Mouse (Mus musculus): ENCODE measurements around the gene Sugct. TPM values are rescaled to one million over a fixed set of nuclear protein-coding genes. Genes with fewer than 3 reads are reported as not detected.

The Sugct gene
- polyA plus RNA-seq, 2 experiments: 2.4 to 3.6 TPM

DNA sequence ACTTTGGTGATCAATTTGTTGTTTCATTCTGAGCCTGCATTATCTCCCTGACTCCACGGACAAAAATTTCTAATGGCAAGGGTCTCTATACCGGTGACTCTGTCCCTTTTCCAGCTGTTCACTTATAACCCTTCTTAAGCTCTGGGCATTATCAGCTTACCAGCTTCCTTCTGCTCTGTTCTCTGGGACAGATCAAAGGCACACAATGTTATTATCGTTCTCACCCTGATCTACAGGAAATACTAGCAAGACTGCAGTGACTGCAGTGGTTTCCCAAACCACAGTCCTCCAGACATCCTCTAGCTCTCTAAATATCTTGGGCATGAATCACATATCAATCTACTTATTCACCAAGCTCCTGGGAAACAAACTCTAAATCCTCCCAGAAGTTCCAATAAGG, 90.7 kb downstream of the Sugct start:
- H3K36me3 ChIP-seq (ENCODE audit: control insufficient read depth, insufficient read depth, low read length): no peaks in the 10 kb centered on the region
- no peak overlapping the region for H3K4me2 ChIP-seq (replicated peaks; ENCODE audit: low read depth, low read length, severe bottlenecking)
- ATAC-seq (ENCODE audit: low FRiP score, low read depth) (no peak), DNase-seq (ENCODE audit: low spot score) (no peak)
- no peaks in the 10 kb centered on the region for H3K27me3 ChIP-seq (ENCODE audit: control insufficient read depth, insufficient read depth, low read length)
- H3K27ac ChIP-seq (replicated peaks; ENCODE audit: low read depth, low read length): no peak overlapping the region
- WGBS: 39% methylated on average over 3 of the region's 3 CpGs
- no peak overlapping the region for H3K9ac ChIP-seq (ENCODE audit: low read depth, low read length, severe bottlenecking)
- TF ChIP-seq POLR2A (IDR thresholded peaks at IDR 0.05; ENCODE audit: borderline replicate concordance, extremely low read depth, insufficient read depth, insufficient read length): no peak
- H3K4me3 ChIP-seq (replicated peaks; ENCODE audit: low read length): no peak overlapping the region
- H3K4me1 ChIP-seq (ENCODE audit: control insufficient read depth, insufficient read depth, low read length): no peaks in the 10 kb centered on the region
- H3K9me3 ChIP-seq (ENCODE audit: control insufficient read depth, low read length): no peaks in the 10 kb centered on the region

DNA sequence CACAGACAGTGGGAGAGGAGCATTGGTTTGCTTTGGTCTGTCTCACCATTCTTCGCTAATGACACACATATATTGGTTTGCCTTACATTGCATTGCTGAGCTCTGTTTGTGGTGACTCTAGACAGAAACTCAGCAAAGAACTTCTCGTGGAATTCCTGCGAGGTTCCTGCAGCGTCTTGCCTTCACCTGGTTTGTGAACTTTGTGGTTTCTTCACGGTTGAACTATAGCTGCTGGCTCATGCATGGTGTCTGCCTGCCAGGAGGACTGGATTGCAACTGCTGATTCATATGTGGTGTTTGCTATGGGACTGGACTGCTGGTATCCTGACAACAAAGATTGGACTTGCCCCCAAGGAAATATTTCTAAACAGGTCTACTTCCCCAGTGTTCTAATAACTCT, 91.6 kb downstream of the Sugct start:
- Histone ChIP-seq H3K4me1 (ENCODE audit: control insufficient read depth, insufficient read depth, low read length) (no peaks in the 10 kb centered on the region), H3K4me2 (replicated peaks; ENCODE audit: low read depth, low read length, severe bottlenecking) (no peak overlapping the region), H3K27me3 (ENCODE audit: control insufficient read depth, insufficient read depth, low read length) (no peaks in the 10 kb centered on the region), H3K4me3 (replicated peaks; ENCODE audit: low read length) (no peak overlapping the region), H3K36me3 (ENCODE audit: control insufficient read depth, insufficient read depth, low read length) (no peaks in the 10 kb centered on the region), H3K9ac (ENCODE audit: low read depth, low read length, severe bottlenecking) (no peak overlapping the region), H3K9me3 (ENCODE audit: control insufficient read depth, low read length) (no peaks in the 10 kb centered on the region), H3K27ac (replicated peaks; ENCODE audit: low read depth, low read length) (no peak overlapping the region)
- DNase-seq (ENCODE audit: low spot score) (no peak), ATAC-seq (ENCODE audit: low FRiP score, low read depth) (no peak)
- no peak for TF ChIP-seq POLR2A (IDR thresholded peaks at IDR 0.05; ENCODE audit: borderline replicate concordance, extremely low read depth, insufficient read depth, insufficient read length)
- WGBS: 84% methylated on average over 5 of the region's 5 CpGs

DNA sequence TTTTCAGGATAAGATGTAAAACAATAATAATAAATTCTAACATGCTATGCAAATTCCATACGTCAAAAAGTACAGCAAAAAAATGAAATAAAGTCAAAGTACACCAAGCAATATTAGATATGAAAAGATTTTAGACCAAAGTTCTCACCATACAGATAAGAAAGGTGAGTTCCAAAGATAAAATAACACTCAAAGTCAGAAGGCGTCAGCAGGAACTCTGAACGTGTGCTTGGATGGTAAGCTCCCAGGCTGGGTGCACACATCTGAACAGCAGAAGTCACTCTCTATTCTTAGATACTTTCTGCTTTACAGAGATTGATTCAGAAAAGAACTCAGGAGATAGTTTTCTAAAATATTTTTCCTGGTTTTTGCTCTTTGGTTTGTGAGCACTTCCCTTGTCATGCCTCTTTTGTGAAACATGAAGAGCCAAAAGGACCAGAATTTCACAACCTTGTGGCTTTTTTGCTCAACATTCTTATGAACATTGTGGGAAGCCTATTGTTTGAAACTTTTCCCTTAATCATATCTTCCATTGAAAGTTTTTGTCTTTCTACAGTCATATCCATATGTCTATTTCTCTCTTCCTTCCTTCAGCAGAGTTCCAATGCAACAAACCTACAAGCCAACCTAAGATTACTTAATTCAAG, 110.0 kb downstream of the Sugct start:
- Histone ChIP-seq H3K4me3 (replicated peaks; ENCODE audit: low read length) (no peak overlapping the region), H3K9ac (ENCODE audit: low read depth, low read length, severe bottlenecking) (no peak overlapping the region), H3K27me3 (ENCODE audit: control insufficient read depth, insufficient read depth, low read length) (no peaks in the 10 kb centered on the region), H3K36me3 (ENCODE audit: control insufficient read depth, insufficient read depth, low read length) (no peaks in the 10 kb centered on the region), H3K4me1 (ENCODE audit: control insufficient read depth, insufficient read depth, low read length) (no peaks in the 10 kb centered on the region), H3K27ac (replicated peaks; ENCODE audit: low read depth, low read length) (no peak overlapping the region), H3K9me3 (ENCODE audit: control insufficient read depth, low read length) (no peaks in the 10 kb centered on the region), H3K4me2 (replicated peaks; ENCODE audit: low read depth, low read length, severe bottlenecking) (no peak overlapping the region)
- no peak for TF ChIP-seq POLR2A (IDR thresholded peaks at IDR 0.05; ENCODE audit: borderline replicate concordance, extremely low read depth, insufficient read depth, insufficient read length)
- DNase-seq (ENCODE audit: low spot score) (no peak), ATAC-seq (ENCODE audit: low FRiP score, low read depth) (no peak)
- 51% methylated on average over 3 of the region's 3 CpGs for WGBS

DNA sequence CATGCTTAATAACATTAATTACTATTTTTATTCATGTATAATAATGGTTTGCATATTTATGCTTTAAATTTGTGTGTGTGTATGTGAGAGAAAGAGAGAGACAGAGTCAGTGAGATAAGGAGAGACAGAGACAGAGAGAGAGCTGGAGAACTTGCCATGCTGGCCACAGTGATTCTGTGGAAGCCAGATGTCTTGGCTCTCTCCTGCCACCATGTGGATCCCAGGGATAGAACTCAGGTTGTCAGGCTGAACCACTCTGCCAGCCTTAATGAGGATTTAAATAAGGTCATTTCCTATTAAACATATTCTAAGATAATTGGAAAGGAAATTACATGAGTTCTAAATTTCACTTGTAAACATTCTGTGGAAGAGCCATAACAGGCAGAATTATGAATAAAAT, 110.5 kb downstream of the Sugct start:
- H3K9me3 ChIP-seq (ENCODE audit: control insufficient read depth, low read length): no peaks in the 10 kb centered on the region
- H3K4me2 ChIP-seq (replicated peaks; ENCODE audit: low read depth, low read length, severe bottlenecking): no peak overlapping the region
- DNase-seq (ENCODE audit: low spot score) (peak; percentile 6), ATAC-seq (ENCODE audit: low FRiP score, low read depth) (no peak)
- H3K36me3 ChIP-seq (ENCODE audit: control insufficient read depth, insufficient read depth, low read length): no peaks in the 10 kb centered on the region
- H3K9ac ChIP-seq (ENCODE audit: low read depth, low read length, severe bottlenecking): no peak overlapping the region
- no peak for TF ChIP-seq POLR2A (IDR thresholded peaks at IDR 0.05; ENCODE audit: borderline replicate concordance, extremely low read depth, insufficient read depth, insufficient read length)
- no peak overlapping the region for H3K27ac ChIP-seq (replicated peaks; ENCODE audit: low read depth, low read length)
- no peaks in the 10 kb centered on the region for H3K4me1 ChIP-seq (ENCODE audit: control insufficient read depth, insufficient read depth, low read length)
- no peaks in the 10 kb centered on the region for H3K27me3 ChIP-seq (ENCODE audit: control insufficient read depth, insufficient read depth, low read length)
- no peak overlapping the region for H3K4me3 ChIP-seq (replicated peaks; ENCODE audit: low read length)

DNA sequence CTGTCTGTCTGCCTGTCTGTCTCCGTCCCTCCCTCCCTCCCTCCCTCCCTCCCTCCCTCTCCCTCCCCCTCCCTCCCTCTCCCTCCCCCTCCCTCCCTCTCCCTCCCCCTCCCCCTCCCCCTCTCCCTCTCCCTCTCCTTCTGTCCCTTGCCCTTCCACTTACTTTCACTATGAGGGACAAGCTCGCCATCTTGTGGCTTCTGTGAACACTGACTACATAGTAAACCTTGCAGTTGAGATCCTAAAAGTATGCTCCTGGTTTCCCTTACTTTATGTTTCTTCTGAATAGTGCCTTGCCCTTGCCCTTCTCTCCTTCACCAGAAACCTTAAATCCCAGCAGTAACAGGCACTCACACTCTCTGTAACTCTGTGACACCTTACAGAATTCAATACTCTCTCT, 113.7 kb downstream of the Sugct start:
- H3K4me1 ChIP-seq (ENCODE audit: control insufficient read depth, insufficient read depth, low read length): no peaks in the 10 kb centered on the region
- H3K27me3 ChIP-seq (ENCODE audit: control insufficient read depth, insufficient read depth, low read length): no peaks in the 10 kb centered on the region
- no peak overlapping the region for H3K4me3 ChIP-seq (replicated peaks; ENCODE audit: low read length)
- H3K9me3 ChIP-seq (ENCODE audit: control insufficient read depth, low read length): no peaks in the 10 kb centered on the region
- no peak overlapping the region for H3K27ac ChIP-seq (replicated peaks; ENCODE audit: low read depth, low read length)
- no peak for ATAC-seq (ENCODE audit: low FRiP score, low read depth)
- DNase-seq (ENCODE audit: low spot score): peak; percentile 42
- WGBS: 19% methylated on average over 2 of the region's 2 CpGs
- no peak for TF ChIP-seq POLR2A (IDR thresholded peaks at IDR 0.05; ENCODE audit: borderline replicate concordance, extremely low read depth, insufficient read depth, insufficient read length)
- H3K4me2 ChIP-seq (replicated peaks; ENCODE audit: low read depth, low read length, severe bottlenecking): no peak overlapping the region
- H3K9ac ChIP-seq (ENCODE audit: low read depth, low read length, severe bottlenecking): no peak overlapping the region
- H3K36me3 ChIP-seq (ENCODE audit: control insufficient read depth, insufficient read depth, low read length): no peaks in the 10 kb centered on the region

DNA sequence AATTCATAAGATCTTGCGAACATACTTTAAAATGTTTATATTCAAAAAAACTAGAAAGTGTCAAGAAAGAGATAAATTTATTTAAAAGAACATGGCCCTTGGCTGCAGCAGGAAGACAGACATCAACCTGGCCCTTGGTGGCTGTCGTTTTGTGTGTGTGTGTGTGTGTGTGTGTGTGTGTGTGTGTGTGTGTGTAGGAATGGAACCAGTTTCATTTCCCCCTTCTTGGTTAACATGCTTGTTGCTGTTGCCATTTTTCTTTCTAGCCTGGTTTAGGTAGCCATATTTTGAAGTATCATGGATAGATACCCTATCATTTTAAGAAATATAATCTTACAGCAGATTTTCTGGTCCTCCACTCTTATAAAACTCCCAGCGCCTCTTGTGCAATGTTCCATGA, 136.0 kb downstream of the Sugct start:
- Histone ChIP-seq H3K4me3 (replicated peaks; ENCODE audit: low read length) (no peak overlapping the region), H3K9me3 (ENCODE audit: control insufficient read depth, low read length) (no peaks in the 10 kb centered on the region), H3K27me3 (ENCODE audit: control insufficient read depth, insufficient read depth, low read length) (no peaks in the 10 kb centered on the region), H3K36me3 (ENCODE audit: control insufficient read depth, insufficient read depth, low read length) (no peaks in the 10 kb centered on the region), H3K27ac (replicated peaks; ENCODE audit: low read depth, low read length) (no peak overlapping the region), H3K9ac (ENCODE audit: low read depth, low read length, severe bottlenecking) (no peak overlapping the region), H3K4me2 (replicated peaks; ENCODE audit: low read depth, low read length, severe bottlenecking) (no peak overlapping the region), H3K4me1 (ENCODE audit: control insufficient read depth, insufficient read depth, low read length) (no peaks in the 10 kb centered on the region)
- ATAC-seq (ENCODE audit: low FRiP score, low read depth): no peak
- WGBS: 87% methylated on average over 3 of the region's 3 CpGs
- TF ChIP-seq POLR2A (IDR thresholded peaks at IDR 0.05; ENCODE audit: borderline replicate concordance, extremely low read depth, insufficient read depth, insufficient read length): no peak
- DNase-seq (ENCODE audit: low spot score): no peak
